Mouse (Mus musculus): ENCODE data around the gene Zc3h18. TPM values are rescaled to one million over a fixed set of nuclear protein-coding genes. Genes with fewer than 3 reads are reported as not detected.

Zc3h18 gene
- total RNA-seq, 2 experiments from 2014 or later, result 32.3 to 57.9 TPM

- no peak for ATAC-seq (replicated peaks; ENCODE audit: low FRiP score, poor library complexity, severe bottlenecking)
Measured at GRCm38 (mm10) chr8:122431694-122432442, 55.5 kb downstream of the Zc3h18 start.

- no peak for ATAC-seq (replicated peaks; ENCODE audit: low FRiP score, poor library complexity, severe bottlenecking)
Measured at GRCm38 (mm10) chr8:122432443-122433268, 56.2 kb downstream of the Zc3h18 start, which contains the start of gene Cyba. Cyba (minus strand) TSS chr8:122432930.

GRCm38 (mm10) chr8:122433269-122433905, 57.0 kb downstream of the Zc3h18 start:
- no peak for ATAC-seq (replicated peaks; ENCODE audit: low FRiP score, poor library complexity, severe bottlenecking)

GRCm38 (mm10) chr8:122435375-122435774, 59.0 kb downstream of the Zc3h18 start:
- ATAC-seq (replicated peaks; ENCODE audit: low FRiP score, poor library complexity, severe bottlenecking), result no peak

GRCm38 (mm10) chr8:122436146-122436545, 59.7 kb downstream of the Zc3h18 start:
- ATAC-seq (replicated peaks; ENCODE audit: low FRiP score, poor library complexity, severe bottlenecking), result no peak

- no peak for ATAC-seq (replicated peaks; ENCODE audit: low FRiP score, poor library complexity, severe bottlenecking)
Measured at GRCm38 (mm10) chr8:122436586-122437125, 60.2 kb downstream of the Zc3h18 start.

- ATAC-seq (replicated peaks; ENCODE audit: low FRiP score, poor library complexity, severe bottlenecking), result no peak
Measured at GRCm38 (mm10) chr8:122437708-122438331, 61.4 kb downstream of the Zc3h18 start.

GRCm38 (mm10) chr8:122439336-122439735, 62.9 kb downstream of the Zc3h18 start:
- no peak for ATAC-seq (replicated peaks; ENCODE audit: low FRiP score, poor library complexity, severe bottlenecking)

- ATAC-seq (replicated peaks; ENCODE audit: low FRiP score, poor library complexity, severe bottlenecking), result no peak
Measured at GRCm38 (mm10) chr8:122441326-122441725, 64.9 kb downstream of the Zc3h18 start.

- ATAC-seq (replicated peaks; ENCODE audit: low FRiP score, poor library complexity, severe bottlenecking), result no peak
Measured at GRCm38 (mm10) chr8:122442356-122442755, 65.9 kb downstream of the Zc3h18 start.

GRCm38 (mm10) chr8:122442781-122443180, 66.4 kb downstream of the Zc3h18 start:
- no peak for ATAC-seq (replicated peaks; ENCODE audit: low FRiP score, poor library complexity, severe bottlenecking)

GRCm38 (mm10) chr8:122443262-122444006, 67.0 kb downstream of the Zc3h18 start, which contains the start of gene Mvd:
Mvd (minus strand) TSS chr8:122443422.
- peak; percentile 92 for ATAC-seq (replicated peaks; ENCODE audit: low FRiP score, poor library complexity, severe bottlenecking)

GRCm38 (mm10) chr8:122444058-122444748, 67.8 kb downstream of the Zc3h18 start:
- ATAC-seq (replicated peaks; ENCODE audit: low FRiP score, poor library complexity, severe bottlenecking), result peak; percentile 72

- ATAC-seq (replicated peaks; ENCODE audit: low FRiP score, poor library complexity, severe bottlenecking), result no peak
Measured at GRCm38 (mm10) chr8:122445203-122445602, 68.8 kb downstream of the Zc3h18 start.

GRCm38 (mm10) chr8:122451161-122451703, 74.8 kb downstream of the Zc3h18 start:
- no peak for ATAC-seq (replicated peaks; ENCODE audit: low FRiP score, poor library complexity, severe bottlenecking)

- no peak for ATAC-seq (replicated peaks; ENCODE audit: low FRiP score, poor library complexity, severe bottlenecking)
Measured at GRCm38 (mm10) chr8:122452154-122452553, 75.7 kb downstream of the Zc3h18 start.

- no peak for ATAC-seq (replicated peaks; ENCODE audit: low FRiP score, poor library complexity, severe bottlenecking)
Measured at GRCm38 (mm10) chr8:122454409-122454808, 78.0 kb downstream of the Zc3h18 start.

GRCm38 (mm10) chr8:122457171-122457570, 80.8 kb downstream of the Zc3h18 start:
- ATAC-seq (replicated peaks; ENCODE audit: low FRiP score, poor library complexity, severe bottlenecking), result no peak

Measured in erythroid progenitor cell, adult 5-6 weeks (primary cell).